Mouse (Mus musculus) midbrain, embryonic 10.5 days (tissue): ENCODE data around the gene Rmnd1. TPM values are rescaled to one million over a fixed set of nuclear protein-coding genes. Genes with fewer than 3 reads are reported as not detected.

Experiments
- DNase-seq: peaks from one replicate; pipeline ENCODE4 v3.0.0-alpha.2; 2017; ENCODE audit warnings: low spot score
- H3K27ac ChIP-seq: fragments of 300-500 bp; sonication (generic); replicated peaks from 2 replicates; pipeline ENCODE4 v1.5.1; 2016; ENCODE audit warnings: mild to moderate bottlenecking
- H3K27me3 ChIP-seq: fragments of 300-500 bp; sonication (generic); 2 replicates; pipeline ENCODE4 v1.6.1; 2016; ENCODE audit warnings: low read depth, mild to moderate bottlenecking; ENCODE audit not compliant: poor library complexity, severe bottlenecking
- H3K36me3 ChIP-seq: fragments of 300-500 bp; sonication (generic); 2 replicates; pipeline ENCODE4 v1.6.1; 2016; ENCODE audit warnings: mild to moderate bottlenecking, moderate library complexity
- H3K4me1 ChIP-seq: fragments of 300-500 bp; sonication (generic); 2 replicates; pipeline ENCODE4 v1.6.1; 2016
- H3K4me3 ChIP-seq: fragments of 300-500 bp; sonication (generic); 2 replicates; pipeline ENCODE4 v1.5.1; 2016; ENCODE audit warnings: mild to moderate bottlenecking, moderate library complexity
- H3K9me3 ChIP-seq: fragments of 300-500 bp; sonication (generic); replicated peaks from 2 replicates; pipeline ENCODE4 v1.6.1; 2016; ENCODE audit warnings: mild to moderate bottlenecking
- WGBS: fragments of 180-500 bp; shearing (Covaris S2); methylation state at CpG from one replicate; pipeline ENCODE4 v1.1.7; 2016; 5-methylcytosine and 5-hydroxymethylcytosine counted together
- polyA plus RNA-seq: library from polyadenylated mRNA; unstranded; fragments of >200 nt; fragmentation: Nextera tagmentation; extraction: Ambion mirVana; gene quantifications from 2 replicates; pipeline ENCODE4 v1.2.1, GENCODE M21; 2016

Gene Rmnd1
- polyA plus RNA-seq, 1 experiment from 2014 or later: 48.9 TPM

GRCm38 (mm10) chr10:4370105-4370504 lies 62.1 kb downstream of the Rmnd1 start:
- Histone ChIP-seq H3K36me3 (peaks cover 91% of the 10 kb centered on the region), H3K4me1 (peaks cover 4% of the 10 kb centered on the region; the same call in 1 of the 2 replicates), H3K27me3 (no peaks in the 10 kb centered on the region), H3K4me3 (no peak overlapping the region), H3K27ac (no peak overlapping the region), H3K9me3 (peaks cover 15% of the 10 kb centered on the region)
- 95% methylated on average over 11 of the region's 11 CpGs for WGBS
- no peak for DNase-seq

GRCm38 (mm10) chr10:4364618-4365017 lies 67.6 kb downstream of the Rmnd1 start:
- WGBS: 95% methylated on average over 3 of the region's 3 CpGs
- no peak overlapping the region for H3K4me3 ChIP-seq
- H3K36me3 ChIP-seq: peaks cover 45% of the 10 kb centered on the region
- H3K27me3 ChIP-seq: no peaks in the 10 kb centered on the region
- H3K27ac ChIP-seq: no peak overlapping the region
- DNase-seq: no peak
- H3K4me1 ChIP-seq: no peaks in the 10 kb centered on the region
- peaks cover 30% of the 10 kb centered on the region for H3K9me3 ChIP-seq

GRCm38 (mm10) chr10:4357435-4357834 lies 74.8 kb downstream of the Rmnd1 start:
- H3K27ac ChIP-seq: no peak overlapping the region
- WGBS: 92% methylated on average over 10 of the region's 10 CpGs

GRCm38 (mm10) chr10:4356640-4357039 lies 75.5 kb downstream of the Rmnd1 start:
- DNase-seq: no peak
- 90% methylated on average over 5 of the region's 5 CpGs for WGBS

More at GRCm38 (mm10) chr10:4357435-4357834, 74.8 kb downstream of the Rmnd1 start:
- no peak for DNase-seq
- peaks cover 30% of the 10 kb centered on the region for H3K36me3 ChIP-seq
- H3K9me3 ChIP-seq: peaks cover 4% of the 10 kb centered on the region; the same call in 1 of the 2 replicates
- no peak overlapping the region for H3K4me3 ChIP-seq
- no peaks in the 10 kb centered on the region for H3K27me3 ChIP-seq
- H3K4me1 ChIP-seq: no peaks in the 10 kb centered on the region

GRCm38 (mm10) chr10:4355882-4356451 lies 76.2 kb downstream of the Rmnd1 start:
- Histone ChIP-seq H3K36me3 (peaks cover 30% of the 10 kb centered on the region), H3K4me3 (no peak overlapping the region), H3K27ac (no peak overlapping the region), H3K27me3 (no peaks in the 10 kb centered on the region), H3K4me1 (no peaks in the 10 kb centered on the region), H3K9me3 (no peaks in the 10 kb centered on the region)
- 95% methylated on average over 19 of the region's 19 CpGs for WGBS
- DNase-seq: no peak

More at GRCm38 (mm10) chr10:4356640-4357039, 75.5 kb downstream of the Rmnd1 start:
- Histone ChIP-seq H3K4me3 (no peak overlapping the region), H3K36me3 (peaks cover 30% of the 10 kb centered on the region), H3K9me3 (no peaks in the 10 kb centered on the region), H3K27ac (no peak overlapping the region), H3K27me3 (no peaks in the 10 kb centered on the region), H3K4me1 (no peaks in the 10 kb centered on the region)

GRCm38 (mm10) chr10:4354371-4355260 lies 77.6 kb downstream of the Rmnd1 start:
- Histone ChIP-seq H3K9me3 (no peaks in the 10 kb centered on the region), H3K4me3 (no peak overlapping the region), H3K4me1 (no peaks in the 10 kb centered on the region), H3K27ac (no peak overlapping the region), H3K27me3 (no peaks in the 10 kb centered on the region), H3K36me3 (peaks cover 30% of the 10 kb centered on the region)
- no peak for DNase-seq
- WGBS: 93% methylated on average over 38 of the region's 38 CpGs

Other genes with a start within 250 kb of the Rmnd1 start
- 30.9 and 40.7 TPM in 2 replicates for gene Akap12, start 166.0 kb downstream of the Rmnd1 start, polyA plus RNA-seq
- 21.3 and 21.7 TPM in 2 replicates for gene Zbtb2, start 44.3 kb downstream of the Rmnd1 start, polyA plus RNA-seq
- gene Armt1, start 79 bp upstream of the Rmnd1 start, polyA plus RNA-seq: 29.0 and 32.0 TPM in 2 replicates
- gene Ccdc170, start 50.1 kb upstream of the Rmnd1 start, polyA plus RNA-seq: 0.16 TPM in 1 of 2 replicates, not detected in the other
- 0.14 TPM in 1 of 2 replicates, not detected in the other for gene Esr1, start 179.2 kb upstream of the Rmnd1 start, polyA plus RNA-seq